Comparison of ENCODE assay signal across 7 mouse cellular contexts in the genomic region with DNA sequence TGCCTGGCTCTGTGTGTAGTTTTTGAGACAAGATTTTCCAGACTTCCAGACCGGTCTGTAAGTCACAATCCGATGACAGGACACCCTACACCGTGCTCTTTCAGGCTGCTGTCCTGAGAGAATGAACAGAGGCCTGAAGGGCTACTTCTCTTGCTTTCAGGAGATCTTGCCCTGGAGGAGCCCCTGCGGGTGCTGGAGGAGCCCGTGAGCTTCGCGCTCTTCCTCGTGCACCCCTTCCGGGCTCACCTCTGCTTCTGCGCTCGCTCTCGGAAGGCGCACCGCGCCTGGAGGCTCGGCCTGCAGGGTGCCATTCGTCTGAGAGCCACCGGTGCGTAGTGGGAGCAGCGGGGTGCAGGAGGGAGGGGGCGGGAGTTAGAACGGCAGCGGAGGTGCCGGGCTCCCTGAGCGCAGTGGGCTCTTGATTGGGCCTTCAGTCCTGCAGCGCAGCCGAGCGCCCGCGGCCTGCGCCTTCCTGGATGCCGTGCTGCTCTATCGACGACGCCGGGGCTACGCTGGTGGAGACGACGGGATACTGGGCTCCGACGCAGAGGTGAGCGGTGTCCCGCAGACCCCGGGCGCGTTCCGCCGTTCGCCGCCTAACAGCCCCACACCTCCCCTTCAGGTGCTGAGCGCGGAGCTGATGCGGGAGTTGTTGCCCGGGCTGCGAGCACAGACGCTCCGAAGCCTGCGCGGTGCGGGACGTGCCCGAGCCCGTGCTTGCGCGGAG. TPM values are rescaled to one million over a fixed set of nuclear protein-coding genes. Genes with fewer than 3 reads are reported as not detected.
DNase-seq lines count a peak whose midpoint lies in the region; ATAC-seq and TF ChIP-seq lines count a peak whose summit lies in the region.

No protein-coding gene starts in this region.

- no peaks in the 10 kb centered on the region for H3K36me3 ChIP-seq in thymus, adult 2 months (ENCODE audit: control insufficient read depth, insufficient read depth, low read length)
- H3K36me3 ChIP-seq in forebrain, embryonic 14.5 days (ENCODE audit: control insufficient read depth, insufficient read depth, low read length): no peaks in the 10 kb centered on the region
- peaks cover 2% of the 10 kb centered on the region; the same call in 1 of the 2 replicates for H3K36me3 ChIP-seq in liver, embryonic 12.5 days
- peaks cover 10% of the 10 kb centered on the region for H3K36me3 ChIP-seq in splenic B cell, adult 2 months (ENCODE audit: control insufficient read depth, insufficient read depth, low read length, poor library complexity, severe bottlenecking)

- TF ChIP-seq POLR2A in thymus, adult 2 months (IDR thresholded peaks at IDR 0.05; ENCODE audit: control insufficient read depth, extremely low read depth, insufficient read depth, low read length, poor library complexity): no peak

- peak; percentile 55 for DNase-seq in thymus, adult 2 months
- no peak for DNase-seq in thymus, adult 18-20 months
- peak; percentile 23 for DNase-seq in forebrain, embryonic 14.5 days (ENCODE audit: low spot score)
- peak; percentile 57 for DNase-seq in splenic B cell, adult 2 months (ENCODE audit: low read depth, low spot score)
- no peak for DNase-seq in frontal cortex, postnatal 25 days (ENCODE audit: low spot score in 2 of 2)
- DNase-seq in urinary bladder, postnatal 25 days (ENCODE audit: low spot score): no peak

- H3K4me2 ChIP-seq in forebrain, embryonic 14.5 days (ENCODE audit: low read length): peak overlapping the region; percentile 52
- peak overlapping the region; percentile 58 for H3K4me2 ChIP-seq in liver, embryonic 12.5 days

- no peaks in the 10 kb centered on the region for H3K27me3 ChIP-seq in thymus, adult 2 months (ENCODE audit: control insufficient read depth, insufficient read depth, low read length)
- peaks cover 30% of the 10 kb centered on the region for H3K27me3 ChIP-seq in forebrain, embryonic 14.5 days (replicated peaks; ENCODE audit: control insufficient read depth, insufficient read depth, low read length)
- peaks cover 60% of the 10 kb centered on the region for H3K27me3 ChIP-seq in liver, embryonic 12.5 days (replicated peaks)
- no peaks in the 10 kb centered on the region for H3K27me3 ChIP-seq in splenic B cell, adult 2 months (ENCODE audit: control insufficient read depth, insufficient read depth, low read length, poor library complexity, severe bottlenecking)

- WGBS in thymus, adult 2 months: 7% methylated on average over 65 of the region's 65 CpGs
- 3% methylated on average over 61 of the region's 65 CpGs for WGBS in forebrain, embryonic 14.5 days
- 4% methylated on average over 65 of the region's 65 CpGs for WGBS in liver, embryonic 12.5 days (ENCODE audit: insufficient replicate concordance)

- peak; percentile 29 for ATAC-seq in forebrain, embryonic 14.5 days
- ATAC-seq in liver, embryonic 12.5 days: no peak

- peak overlapping the region; percentile 49 for H3K9ac ChIP-seq in forebrain, embryonic 14.5 days (ENCODE audit: low read length)
- no peak overlapping the region for H3K9ac ChIP-seq in liver, embryonic 12.5 days

- no peak overlapping the region for H3K27ac ChIP-seq in thymus, adult 2 months (ENCODE audit: control insufficient read depth, insufficient read depth, low read length)
- no peak overlapping the region for H3K27ac ChIP-seq in forebrain, embryonic 14.5 days (ENCODE audit: low read depth, low read length)
- H3K27ac ChIP-seq in liver, embryonic 12.5 days: no peak overlapping the region

- H3K4me3 ChIP-seq in thymus, adult 2 months (ENCODE audit: control insufficient read depth, insufficient read depth, low read length): peak overlapping the region; percentile 42
- peak overlapping the region; percentile 28 for H3K4me3 ChIP-seq in forebrain, embryonic 14.5 days (ENCODE audit: low read depth, low read length)
- H3K4me3 ChIP-seq in liver, embryonic 12.5 days: peak overlapping the region; percentile 33

- peaks cover 16% of the 10 kb centered on the region for H3K4me1 ChIP-seq in thymus, adult 2 months (replicated peaks; ENCODE audit: control insufficient read depth, insufficient read depth, low read length)
- no peaks in the 10 kb centered on the region; the same call in 1 of the 2 replicates for H3K4me1 ChIP-seq in forebrain, embryonic 14.5 days (ENCODE audit: control insufficient read depth, insufficient read depth, low read length)
- H3K4me1 ChIP-seq in liver, embryonic 12.5 days: peaks cover 21% of the 10 kb centered on the region

- H3K9me3 ChIP-seq in forebrain, embryonic 14.5 days (replicated peaks; ENCODE audit: control insufficient read depth, low read length): no peaks in the 10 kb centered on the region
- no peaks in the 10 kb centered on the region for H3K9me3 ChIP-seq in liver, embryonic 12.5 days (replicated peaks)

- TF ChIP-seq CTCF in thymus, adult 2 months (IDR thresholded peaks at IDR 0.05; ENCODE audit: borderline replicate concordance, control insufficient read depth, extremely low read depth, insufficient read depth, low read length, poor library complexity): no peak; the same call in 1 of the 2 replicates

RNA-seq across cellular contexts. Expression of gene Fam129c, which starts 4.7 kb away (rescaled TPM):
- 23.9 and 28.4 TPM in 2 replicates for polyA plus RNA-seq in thymus, adult 2 months (2012; rRNA removed)
- polyA plus RNA-seq in forebrain, embryonic 14.5 days (2014; fragmentation: Nextera tagmentation; extraction: Ambion mirVana): 4.1 and 4.5 TPM in 2 replicates
- polyA plus RNA-seq in liver, embryonic 12.5 days (2016; fragmentation: Nextera tagmentation; extraction: Ambion mirVana): 1.3 and 2.3 TPM in 2 replicates

RNA-seq across cellular contexts. Expression of gene Colgalt1, which starts 8.7 kb away (rescaled TPM):
- 134 and 158 TPM in 2 replicates for polyA plus RNA-seq in thymus, adult 2 months (2012; rRNA removed)
- polyA plus RNA-seq in forebrain, embryonic 14.5 days (2014; fragmentation: Nextera tagmentation; extraction: Ambion mirVana): 45.3 and 47.2 TPM in 2 replicates
- 29.0 and 30.1 TPM in 2 replicates for polyA plus RNA-seq in liver, embryonic 12.5 days (2016; fragmentation: Nextera tagmentation; extraction: Ambion mirVana)

RNA-seq across cellular contexts. Expression of gene Pgls, which starts 10.1 kb away (rescaled TPM):
- 280 and 369 TPM in 2 replicates for polyA plus RNA-seq in thymus, adult 2 months (2012; rRNA removed)
- 233 and 279 TPM in 2 replicates for polyA plus RNA-seq in forebrain, embryonic 14.5 days (2014; fragmentation: Nextera tagmentation; extraction: Ambion mirVana)
- polyA plus RNA-seq in liver, embryonic 12.5 days (2016; fragmentation: Nextera tagmentation; extraction: Ambion mirVana): 138 and 144 TPM in 2 replicates

RNA-seq across cellular contexts. Expression of gene Slc27a1, which starts 33.4 kb away (rescaled TPM):
- polyA plus RNA-seq in thymus, adult 2 months (2012; rRNA removed): 174 and 176 TPM in 2 replicates
- 25.8 and 31.5 TPM in 2 replicates for polyA plus RNA-seq in forebrain, embryonic 14.5 days (2014; fragmentation: Nextera tagmentation; extraction: Ambion mirVana)
- 4.1 and 4.4 TPM in 2 replicates for polyA plus RNA-seq in liver, embryonic 12.5 days (2016; fragmentation: Nextera tagmentation; extraction: Ambion mirVana)

RNA-seq across cellular contexts. Expression of gene Nxnl1, which starts 35.7 kb away (rescaled TPM):
- 0.05 and 0.06 TPM in 2 replicates for polyA plus RNA-seq in thymus, adult 2 months (2012; rRNA removed)
- polyA plus RNA-seq in forebrain, embryonic 14.5 days (2014; fragmentation: Nextera tagmentation; extraction: Ambion mirVana): not detected in 2 replicates
- 0.32 and 0.36 TPM in 2 replicates for polyA plus RNA-seq in liver, embryonic 12.5 days (2016; fragmentation: Nextera tagmentation; extraction: Ambion mirVana)

Comparison
In these comparisons a context has a peak if more than half of its experiments do, and no peak if none do; other contexts are left out.
1. DNase-seq: peak in thymus, adult 2 months (single experiment), forebrain, embryonic 14.5 days (single experiment) and splenic B cell, adult 2 months (single experiment); none in thymus, adult 18-20 months (0 of 2), frontal cortex, postnatal 25 days (0 of 2) and urinary bladder, postnatal 25 days (single experiment).
2. Peak in every context shown above with its lines, with median percentiles within 50 percentile points of each other: H3K4me3 ChIP-seq.